Mouse (Mus musculus): ENCODE data around the gene Pex14.

- TF ChIP-seq CTCF (IDR thresholded peaks at IDR 0.05), result no peak
- no peak for TF ChIP-seq EP300 (IDR thresholded peaks at IDR 0.05)
These were observed 158.9 kb downstream of the Pex14 start for GRCm38 (mm10) chr4:148940674-148941211.

All from lung, postnatal 0 days (tissue).